Mouse (Mus musculus): Measurements from ENCODE around the gene Clip3.

The Clip3 gene

DNA sequence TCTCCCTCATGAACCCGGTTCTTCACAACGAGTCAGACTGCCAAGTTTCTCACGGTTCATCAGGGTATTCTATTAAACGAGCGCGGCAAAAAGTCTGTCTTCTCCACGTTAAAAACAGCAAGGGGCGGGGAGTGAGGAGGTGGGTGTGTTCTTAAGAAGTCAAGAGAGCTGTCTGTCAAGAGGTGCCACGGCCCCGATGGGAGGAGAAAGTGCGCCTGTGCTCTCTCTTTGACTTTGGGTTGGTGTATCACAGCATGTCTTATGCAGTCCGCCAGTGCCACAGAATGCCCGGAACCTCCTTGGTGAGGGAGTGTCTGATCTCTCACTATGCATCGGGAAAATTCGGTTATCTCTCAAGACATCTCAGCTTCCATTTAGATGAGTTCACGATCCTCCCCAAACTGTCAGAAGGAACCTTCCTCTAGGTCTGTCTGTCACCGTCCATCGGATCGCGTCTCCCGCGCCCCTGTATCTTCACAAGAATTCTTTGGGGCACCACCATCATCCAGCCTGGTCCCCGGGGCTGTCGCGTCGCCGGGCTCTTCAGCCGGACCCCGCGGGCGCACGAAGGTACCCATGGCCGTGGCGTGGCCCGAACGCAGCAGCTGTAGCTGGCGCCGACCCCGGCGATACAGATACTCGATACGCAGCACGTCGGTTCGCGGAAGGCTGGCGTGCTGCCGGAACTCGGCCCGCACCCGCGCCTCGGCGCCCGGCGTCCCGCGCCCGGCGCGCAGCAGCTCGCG lies 30.2 kb downstream of the Clip3 start, which contains the start of gene E130208F15Rik:
Gene E130208F15Rik (plus strand): TSS at position 202 of the 746 bp plus-strand sequence.
- in situ Hi-C loops (cut with MboI; ENCODE audit: low pct_unique_long_range_greater_than_20kb in 1 of 2, low sequenced_read_pairs in 2 of 2, unreplicated experiment in 1 of 2), result no loop called here

- in situ Hi-C loops (cut with MboI; ENCODE audit: low pct_unique_long_range_greater_than_20kb in 1 of 2, low sequenced_read_pairs in 2 of 2, unreplicated experiment in 1 of 2), result no loop called here
These were observed 30.7 kb downstream of the Clip3 start for GRCm38 (mm10) chr7:30322285-30322667.

DNA sequence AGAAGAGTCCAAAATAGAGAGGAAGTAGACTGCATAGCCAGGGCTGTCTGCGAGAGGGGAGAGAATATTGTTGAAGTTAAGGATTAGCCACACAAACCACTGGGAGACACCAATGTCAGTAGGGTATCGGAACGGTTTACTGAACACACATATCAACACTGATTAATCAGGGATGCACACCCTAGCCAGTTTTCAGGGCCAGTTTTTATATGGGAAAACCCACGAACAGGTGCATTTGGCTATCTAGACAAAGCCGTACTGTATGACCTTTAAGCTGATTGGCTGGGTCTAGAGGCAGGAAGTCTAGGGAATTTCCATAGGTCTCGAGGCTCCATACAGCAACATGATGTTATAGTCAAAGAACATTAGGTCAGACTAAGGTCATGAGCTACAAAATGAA lies 31.3 kb downstream of the Clip3 start:
- in situ Hi-C loops (cut with MboI; ENCODE audit: low pct_unique_long_range_greater_than_20kb in 1 of 2, low sequenced_read_pairs in 2 of 2, unreplicated experiment in 1 of 2), result no loop called here

DNA sequence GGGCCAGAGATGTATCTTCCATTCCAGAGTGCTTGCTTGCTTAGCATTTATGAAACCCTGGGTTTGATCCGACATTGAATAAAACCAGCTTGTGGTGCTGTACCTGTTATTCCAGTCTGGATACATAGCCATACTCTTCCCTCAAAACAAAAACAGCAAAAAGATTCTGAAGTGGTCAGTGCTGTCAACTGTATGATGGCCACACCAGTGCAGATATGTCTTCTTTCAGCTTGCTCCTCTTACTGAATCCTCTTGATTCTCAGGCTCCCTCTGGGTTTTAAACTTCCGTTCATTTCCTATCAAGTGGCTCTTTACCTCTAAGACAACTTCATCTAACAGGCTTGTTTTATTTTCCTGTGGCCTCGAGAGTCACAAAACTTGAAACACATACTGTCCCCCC lies 32.3 kb downstream of the Clip3 start, which contains the start of gene Sdhaf1:
Gene Sdhaf1 (minus strand): TSS at position 101 of the 400 bp plus-strand sequence.
- in situ Hi-C loops (cut with MboI; ENCODE audit: low pct_unique_long_range_greater_than_20kb in 1 of 2, low sequenced_read_pairs in 2 of 2, unreplicated experiment in 1 of 2), result no loop called here

DNA sequence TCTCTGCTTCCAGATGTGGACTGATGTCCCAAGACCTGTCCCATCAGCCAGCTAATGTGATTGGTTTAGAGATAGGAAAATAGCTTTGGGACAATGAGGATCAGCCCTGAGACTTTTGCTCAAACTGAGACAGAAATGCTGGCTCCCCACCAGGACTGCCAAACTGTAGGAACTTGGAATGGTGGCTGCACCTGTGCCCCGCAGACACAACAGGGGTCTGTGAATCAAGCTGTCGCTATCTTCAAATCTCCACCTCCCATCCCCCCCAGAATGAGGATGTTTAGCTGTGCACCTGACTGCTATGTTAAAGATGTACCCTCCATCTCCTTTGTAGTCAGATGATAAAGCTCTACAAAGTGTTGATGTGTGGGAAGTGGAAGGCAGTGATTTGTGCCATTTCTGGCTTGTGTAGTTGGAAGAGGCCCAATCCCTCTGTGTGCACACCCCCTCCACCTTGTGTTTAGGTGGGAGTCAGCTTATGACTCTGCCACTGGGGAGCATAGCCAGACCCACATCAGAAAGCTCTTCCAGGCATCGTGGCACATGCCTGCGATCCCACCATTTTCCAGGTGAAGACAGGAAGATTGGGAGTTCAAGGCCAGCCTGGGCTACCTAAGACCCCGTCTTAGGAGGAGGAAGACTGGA lies 32.9 kb downstream of the Clip3 start:
- in situ Hi-C loops (cut with MboI; ENCODE audit: low pct_unique_long_range_greater_than_20kb in 1 of 2, low sequenced_read_pairs in 2 of 2, unreplicated experiment in 1 of 2), result no loop called here

GRCm38 (mm10) chr7:30325364-30325763 lies 33.8 kb downstream of the Clip3 start:
- in situ Hi-C loops (cut with MboI; ENCODE audit: low pct_unique_long_range_greater_than_20kb in 1 of 2, low sequenced_read_pairs in 2 of 2, unreplicated experiment in 1 of 2), result no loop called here

DNA sequence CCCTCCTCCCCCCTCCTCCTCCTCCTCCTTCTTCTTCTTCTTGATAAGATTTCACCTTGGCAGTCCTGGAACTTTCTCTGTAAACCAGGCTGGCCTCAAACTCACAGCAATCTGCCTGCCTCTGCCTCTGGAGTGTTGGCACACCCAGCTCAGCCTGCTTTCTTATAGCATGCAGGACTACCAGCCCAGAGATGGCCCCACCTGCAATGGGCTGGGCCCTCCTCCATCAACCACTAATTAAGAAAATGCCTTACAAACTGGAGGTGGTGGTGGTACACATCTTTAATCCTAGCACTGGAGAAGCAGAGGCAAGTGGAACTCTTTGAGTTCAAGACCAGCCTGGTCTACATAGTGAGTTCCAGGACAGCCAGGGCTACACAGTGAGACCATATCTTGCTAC lies 34.9 kb downstream of the Clip3 start:
- in situ Hi-C loops (cut with MboI; ENCODE audit: low pct_unique_long_range_greater_than_20kb in 1 of 2, low sequenced_read_pairs in 2 of 2, unreplicated experiment in 1 of 2), result no loop called here

GRCm38 (mm10) chr7:30327140-30327539 lies 35.6 kb downstream of the Clip3 start:
- in situ Hi-C loops (cut with MboI; ENCODE audit: low pct_unique_long_range_greater_than_20kb in 1 of 2, low sequenced_read_pairs in 2 of 2, unreplicated experiment in 1 of 2), result no loop called here

DNA sequence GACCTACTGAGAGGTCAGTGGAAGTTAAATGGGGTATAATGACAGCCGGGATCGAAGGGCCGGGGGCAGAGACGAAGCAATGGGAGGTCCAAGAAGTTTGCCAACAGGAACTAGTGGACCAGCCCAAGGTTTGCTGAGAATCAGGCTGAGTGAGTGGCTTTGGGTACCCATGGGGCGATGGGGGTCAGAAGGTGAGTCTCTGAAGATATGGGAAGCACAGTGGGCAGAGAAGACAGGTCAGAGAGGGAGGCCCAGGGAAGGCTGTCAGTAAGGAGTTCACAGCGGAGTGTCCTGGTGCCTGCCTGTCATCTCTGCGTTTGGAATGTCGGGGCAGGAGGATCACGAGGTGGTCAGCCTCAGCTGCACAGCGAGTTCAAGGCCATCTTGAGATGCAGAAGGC lies 36.9 kb downstream of the Clip3 start:
- in situ Hi-C loops (cut with MboI; ENCODE audit: low pct_unique_long_range_greater_than_20kb in 1 of 2, low sequenced_read_pairs in 2 of 2, unreplicated experiment in 1 of 2), result no loop called here

- in situ Hi-C loops (cut with MboI; ENCODE audit: low pct_unique_long_range_greater_than_20kb in 1 of 2, low sequenced_read_pairs in 2 of 2, unreplicated experiment in 1 of 2), result no loop called here
These were observed 40.4 kb downstream of the Clip3 start for GRCm38 (mm10) chr7:30331887-30332286.

- in situ Hi-C loops (cut with MboI; ENCODE audit: low pct_unique_long_range_greater_than_20kb in 1 of 2, low sequenced_read_pairs in 2 of 2, unreplicated experiment in 1 of 2), result no loop called here
These were observed 41.2 kb downstream of the Clip3 start for GRCm38 (mm10) chr7:30332622-30333259.

DNA sequence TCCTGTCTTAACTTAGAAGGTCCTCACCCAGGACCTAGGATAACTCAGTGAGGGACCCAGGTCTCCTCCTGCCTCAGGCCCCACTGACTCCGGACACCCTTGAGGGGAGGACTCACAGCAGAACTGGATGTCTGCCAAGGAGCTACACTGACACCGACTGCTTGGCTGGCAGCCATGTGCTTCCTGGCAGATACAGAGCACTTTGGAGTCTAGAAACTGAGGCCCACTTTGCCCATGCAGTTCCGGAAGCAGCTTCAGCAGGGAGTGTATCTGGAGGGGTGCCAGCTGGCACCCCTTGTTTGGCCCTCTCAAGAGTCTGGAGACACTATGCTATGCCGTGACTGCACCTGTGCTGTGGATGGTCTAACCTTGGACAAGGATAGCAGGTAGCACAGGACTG lies 41.9 kb downstream of the Clip3 start:
- in situ Hi-C loops (cut with MboI; ENCODE audit: low pct_unique_long_range_greater_than_20kb in 1 of 2, low sequenced_read_pairs in 2 of 2, unreplicated experiment in 1 of 2), result no loop called here

GRCm38 (mm10) chr7:30334563-30334962 lies 43.0 kb downstream of the Clip3 start:
- in situ Hi-C loops (cut with MboI; ENCODE audit: low pct_unique_long_range_greater_than_20kb in 1 of 2, low sequenced_read_pairs in 2 of 2, unreplicated experiment in 1 of 2), result no loop called here

DNA sequence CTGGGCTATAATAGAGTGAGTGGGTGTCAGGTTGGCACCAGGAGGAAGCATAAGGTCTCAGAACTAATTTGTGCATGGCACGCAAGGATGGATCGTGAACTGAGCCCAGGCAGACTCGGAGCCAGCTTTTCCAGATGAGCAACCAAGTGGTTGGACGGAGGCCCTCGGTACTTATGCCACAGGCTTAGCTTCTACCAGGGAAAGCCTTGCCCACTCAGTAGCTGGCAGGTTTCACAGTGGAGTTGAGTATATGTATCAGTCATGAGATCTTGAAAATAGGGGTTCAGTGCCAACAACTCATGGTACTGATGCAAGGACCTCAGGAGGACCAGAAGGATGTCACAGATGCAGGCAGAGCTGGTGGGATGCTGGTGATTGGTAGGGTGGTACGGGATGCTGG lies 44.2 kb downstream of the Clip3 start:
- in situ Hi-C loops (cut with MboI; ENCODE audit: low pct_unique_long_range_greater_than_20kb in 1 of 2, low sequenced_read_pairs in 2 of 2, unreplicated experiment in 1 of 2), result loop anchor here in 1 of 2 experiments (5.0 kb wide), 2 partner anchors 92 to 137 kb away; no protein-coding TSS in a partner anchor

DNA sequence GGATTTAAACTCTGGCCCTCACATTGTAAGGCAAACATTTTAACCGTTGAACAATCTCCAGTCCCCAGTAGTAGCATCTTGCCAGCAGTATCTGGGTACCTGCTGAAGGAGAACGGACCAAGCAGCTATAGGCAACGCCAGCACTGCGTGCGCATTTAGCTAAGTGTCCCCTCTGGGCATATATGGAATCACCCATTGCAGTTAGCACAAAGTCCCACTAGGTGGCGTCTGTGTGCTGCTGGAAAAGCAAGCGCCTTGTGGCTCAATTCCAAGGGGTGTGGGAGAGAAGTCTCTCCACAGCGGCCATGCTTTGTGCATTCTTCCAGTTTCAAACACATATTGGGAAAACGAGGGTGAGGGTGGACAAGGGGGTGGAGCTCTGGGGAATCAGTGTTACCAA lies 44.9 kb downstream of the Clip3 start:
- in situ Hi-C loops (cut with MboI; ENCODE audit: low pct_unique_long_range_greater_than_20kb in 1 of 2, low sequenced_read_pairs in 2 of 2, unreplicated experiment in 1 of 2), result loop anchor here in 1 of 2 experiments (5.0 kb wide), 2 partner anchors 91 to 136 kb away; no protein-coding TSS in a partner anchor

DNA sequence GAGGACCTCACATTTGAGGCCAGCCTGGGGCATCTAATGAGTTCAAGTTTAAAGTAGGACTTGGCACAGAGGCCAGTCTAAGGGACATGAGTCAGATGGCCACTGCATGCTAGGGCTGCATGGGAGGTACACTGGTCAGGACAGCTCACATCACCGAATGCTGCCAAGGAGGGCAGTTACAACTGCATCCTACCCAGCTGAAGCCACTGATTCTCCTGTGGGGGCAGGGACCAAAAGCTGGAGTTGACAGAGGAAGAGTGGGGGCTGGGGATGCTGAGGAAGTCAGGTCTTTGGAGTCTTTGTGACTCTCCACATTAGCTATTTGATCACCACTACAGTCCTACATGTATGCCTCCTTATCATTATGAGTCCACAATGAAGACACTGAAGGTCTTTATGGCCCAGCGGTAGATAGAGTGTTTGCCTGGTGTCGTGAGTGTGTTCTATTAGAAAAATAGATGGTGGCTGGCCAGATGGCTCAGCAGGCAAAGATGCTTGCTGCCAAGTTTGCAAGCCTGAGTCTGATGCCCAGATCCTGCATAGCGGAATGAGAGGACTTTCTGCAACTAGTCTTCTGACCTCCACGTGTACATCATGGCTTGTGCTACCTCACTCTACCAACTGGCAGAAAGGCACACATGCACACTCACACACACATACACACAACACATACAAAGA lies 48.0 kb downstream of the Clip3 start:
- in situ Hi-C loops (cut with MboI; ENCODE audit: low pct_unique_long_range_greater_than_20kb in 1 of 2, low sequenced_read_pairs in 2 of 2, unreplicated experiment in 1 of 2), result loop anchor here in 1 of 2 experiments (5.0 kb wide), 2 partner anchors 88 to 133 kb away; no protein-coding TSS in a partner anchor

- in situ Hi-C loops (cut with MboI; ENCODE audit: low pct_unique_long_range_greater_than_20kb in 1 of 2, low sequenced_read_pairs in 2 of 2, unreplicated experiment in 1 of 2), result no loop called here
These were observed 55.3 kb downstream of the Clip3 start for GRCm38 (mm10) chr7:30346635-30347379.

- in situ Hi-C loops (cut with MboI; ENCODE audit: low pct_unique_long_range_greater_than_20kb in 1 of 2, low sequenced_read_pairs in 2 of 2, unreplicated experiment in 1 of 2), result no loop called here
These were observed 56.3 kb downstream of the Clip3 start for GRCm38 (mm10) chr7:30347828-30348227.

All from mouse embryonic stem cell (cell line).